Mouse (Mus musculus): ENCODE measurements at regions not wholly inside any gene's neighbourhood (a gene's known extent, or its start where the extent isn't known, plus 50 kb on each side); places are given as distances from the start of the nearest gene placed in this dataset.

- no peak overlapping the region for H3K27ac ChIP-seq (ENCODE audit: control insufficient read depth, low read depth, low read length)
- no peak for DNase-seq (ENCODE audit: low read depth, low spot score)
- no peaks in the 10 kb centered on the region for H3K27me3 ChIP-seq (ENCODE audit: control insufficient read depth in 1 of 2, insufficient read depth in 2 of 2, low read length in 2 of 2)
- no peak overlapping the region for H3K4me3 ChIP-seq (ENCODE audit: control insufficient read depth in 1 of 2, insufficient read depth in 1 of 2, low read depth in 2 of 2, low read length in 2 of 2)
- H3K4me1 ChIP-seq (ENCODE audit: control insufficient read depth in 1 of 2, insufficient read depth in 2 of 2, low read length in 2 of 2), result peaks cover 4 to 6% of the 10 kb centered on the region in 2 experiments; a peak in 3 of 4 replicates
- TF ChIP-seq USF1 (IDR thresholded peaks at IDR 0.05; ENCODE audit: low read depth, low read length) (no peak), RAD21 (IDR thresholded peaks at IDR 0.05; ENCODE audit: low read depth, low read length) (no peak), SMC3 (IDR thresholded peaks at IDR 0.05; ENCODE audit: low read depth, low read length) (no peak), SIN3A (IDR thresholded peaks at IDR 0.05; ENCODE audit: low read length) (no peak), ZMIZ1 (IDR thresholded peaks at IDR 0.05; ENCODE audit: low read depth, low read length) (no peak), MYB (IDR thresholded peaks at IDR 0.05; ENCODE audit: low read depth, low read length) (no peak), E2F4 (IDR thresholded peaks at IDR 0.05; ENCODE audit: borderline replicate concordance, low read depth, low read length) (no peak), POLR2AphosphoS2 (IDR thresholded peaks at IDR 0.05; ENCODE audit: low read length) (no peak), MEF2A (IDR thresholded peaks at IDR 0.05; ENCODE audit: extremely low read depth, insufficient replicate concordance, low read depth, low read length, poor library complexity, severe bottlenecking) (no peak), NRF1 (IDR thresholded peaks at IDR 0.05; ENCODE audit: insufficient read depth, low read depth, low read length, poor library complexity, severe bottlenecking) (no peak), TCF12 (IDR thresholded peaks at IDR 0.05; ENCODE audit: low read depth, low read length) (no peak), CHD1 (IDR thresholded peaks at IDR 0.05; ENCODE audit: low read depth, low read length) (no peak), JUND (IDR thresholded peaks at IDR 0.05; ENCODE audit: low read depth, low read length) (no peak), GABPA (IDR thresholded peaks at IDR 0.05; ENCODE audit: low read depth, low read length) (no peak), MYC (IDR thresholded peaks at IDR 0.05; ENCODE audit: low read depth, low read length) (no peak), USF2 (IDR thresholded peaks at IDR 0.05; ENCODE audit: borderline replicate concordance in 1 of 2, insufficient read depth in 1 of 2, low read depth in 1 of 2, low read length in 2 of 2) (no peak), MAX (IDR thresholded peaks at IDR 0.05; ENCODE audit: low read length) (no peak)
- no peak overlapping the region for H3K9ac ChIP-seq (ENCODE audit: control insufficient read depth, low read depth, low read length, poor library complexity, severe bottlenecking)
- peaks cover 0 to 4% of the 10 kb centered on the region in 2 experiments; a peak in 2 of 4 replicates for H3K36me3 ChIP-seq (ENCODE audit: control insufficient read depth in 1 of 2, insufficient read depth in 2 of 2, low read length in 2 of 2)
- no peaks in the 10 kb centered on the region for H3K9me3 ChIP-seq (replicated peaks; ENCODE audit: insufficient read depth, low read length)
- no peaks in the 10 kb centered on the region for H3K79me2 ChIP-seq (ENCODE audit: control insufficient read depth, insufficient read depth, low read length, poor library complexity)
Observed at GRCm38 (mm10) chr3:14967235-14967634, 81.2 kb downstream of the Car2 start.

GRCm38 (mm10) chr3:14968345-14968744, 82.3 kb downstream of the Car2 start:
- H3K9me3 ChIP-seq (replicated peaks; ENCODE audit: insufficient read depth, low read length), result no peaks in the 10 kb centered on the region
- no peak for TF ChIP-seq BHLHE40 (IDR thresholded peaks at IDR 0.05; ENCODE audit: borderline replicate concordance, low read depth, low read length)
- no peak for TF ChIP-seq USF1 (IDR thresholded peaks at IDR 0.05; ENCODE audit: low read depth, low read length)
- TF ChIP-seq POLR2AphosphoS2 (IDR thresholded peaks at IDR 0.05; ENCODE audit: low read length), result no peak
- no peak for TF ChIP-seq CHD1 (IDR thresholded peaks at IDR 0.05; ENCODE audit: low read depth, low read length)
- no peak for TF ChIP-seq POLR2A (IDR thresholded peaks at IDR 0.05; ENCODE audit: control insufficient read depth in 1 of 2, insufficient read depth in 1 of 2, low read depth in 1 of 2, low read length in 2 of 2, poor library complexity in 1 of 2)
- no peak for TF ChIP-seq ZKSCAN1 (IDR thresholded peaks at IDR 0.05; ENCODE audit: low read depth, low read length)
- TF ChIP-seq MYC (IDR thresholded peaks at IDR 0.05; ENCODE audit: low read depth, low read length), result no peak
- no peak for TF ChIP-seq HCFC1 (IDR thresholded peaks at IDR 0.05; ENCODE audit: low read depth, low read length)
- no peak for TF ChIP-seq CHD2 (IDR thresholded peaks at IDR 0.05; ENCODE audit: low read length)
- TF ChIP-seq MEF2A (IDR thresholded peaks at IDR 0.05; ENCODE audit: extremely low read depth, insufficient replicate concordance, low read depth, low read length, poor library complexity, severe bottlenecking), result no peak
- no peak for TF ChIP-seq MAZ (IDR thresholded peaks at IDR 0.05; ENCODE audit: low read depth, low read length)
- no peak for TF ChIP-seq MAFK (IDR thresholded peaks at IDR 0.05; ENCODE audit: borderline replicate concordance, low read depth, low read length)
- no peak for TF ChIP-seq SIN3A (IDR thresholded peaks at IDR 0.05; ENCODE audit: low read length)
- no peak for TF ChIP-seq JUND (IDR thresholded peaks at IDR 0.05; ENCODE audit: low read depth, low read length)
- TF ChIP-seq CTCF (IDR thresholded peaks at IDR 0.05 in 2 of 3, conservative IDR thresholded peaks at IDR 0.05 in 1 of 3; ENCODE audit: control insufficient read depth in 1 of 3, insufficient read depth in 1 of 3, low read depth in 2 of 3, low read length in 3 of 3, poor library complexity in 1 of 3, severe bottlenecking in 1 of 3), result no peak
- no peak for TF ChIP-seq UBTF (IDR thresholded peaks at IDR 0.05; ENCODE audit: borderline replicate concordance, insufficient read depth, low read depth, low read length)
- TF ChIP-seq RAD21 (IDR thresholded peaks at IDR 0.05; ENCODE audit: low read depth, low read length), result no peak
- no peak for TF ChIP-seq E2F4 (IDR thresholded peaks at IDR 0.05; ENCODE audit: borderline replicate concordance, low read depth, low read length)
- no peak for TF ChIP-seq MXI1 (IDR thresholded peaks at IDR 0.05; ENCODE audit: low read depth, low read length)
- DNase-seq (ENCODE audit: low read depth, low spot score), result peak; percentile 24

More at GRCm38 (mm10) chr3:14968345-14968744, 82.3 kb downstream of the Car2 start:
- Histone ChIP-seq H3K27me3 (ENCODE audit: control insufficient read depth in 1 of 2, insufficient read depth in 2 of 2, low read length in 2 of 2) (no peaks in the 10 kb centered on the region), H3K4me3 (ENCODE audit: control insufficient read depth in 1 of 2, insufficient read depth in 1 of 2, low read depth in 2 of 2, low read length in 2 of 2) (no peak overlapping the region), H3K4me1 (ENCODE audit: control insufficient read depth in 1 of 2, insufficient read depth in 2 of 2, low read length in 2 of 2) (peaks cover 4 to 6% of the 10 kb centered on the region in 2 experiments; a peak in 3 of 4 replicates), H3K79me2 (ENCODE audit: control insufficient read depth, insufficient read depth, low read length, poor library complexity) (no peaks in the 10 kb centered on the region), H3K9ac (ENCODE audit: control insufficient read depth, low read depth, low read length, poor library complexity, severe bottlenecking) (no peak overlapping the region), H3K36me3 (ENCODE audit: control insufficient read depth in 1 of 2, insufficient read depth in 2 of 2, low read length in 2 of 2) (peaks cover 0 to 4% of the 10 kb centered on the region in 2 experiments; a peak in 2 of 4 replicates), H3K27ac (ENCODE audit: control insufficient read depth, low read depth, low read length) (no peak overlapping the region)

Measured in MEL (cell line).